Mouse (Mus musculus): ENCODE data around the gene Ube2f. TPM values are rescaled to one million over a fixed set of nuclear protein-coding genes. Genes with fewer than 3 reads are reported as not detected.
A peak's percentile ranks its signal among the peaks of the same experiment; 100 is the strongest.

Gene Ube2f
- polyA plus RNA-seq, 1 experiment from 2014 or later, result 70.3 TPM

- Histone ChIP-seq H3K9me3 (no peaks in the 10 kb centered on the region), H3K36me3 (peaks cover 39% of the 10 kb centered on the region), H3K9ac (replicated peaks) (no peak overlapping the region), H3K4me1 (no peaks in the 10 kb centered on the region), H3K27me3 (no peaks in the 10 kb centered on the region), H3K27ac (replicated peaks) (no peak overlapping the region), H3K4me3 (no peak overlapping the region), H3K4me2 (replicated peaks) (no peak overlapping the region)
- ATAC-seq (replicated peaks), result no peak
- WGBS, result 93% methylated on average over 3 of the region's 3 CpGs
Measured at GRCm38 (mm10) chr1:91278410-91279119, 28.5 kb downstream of the Ube2f start.

- H3K27me3 ChIP-seq, result no peaks in the 10 kb centered on the region
- H3K4me3 ChIP-seq, result no peak overlapping the region
- H3K27ac ChIP-seq (replicated peaks), result no peak overlapping the region
- no peak for ATAC-seq (replicated peaks)
- H3K36me3 ChIP-seq, result peaks cover 39% of the 10 kb centered on the region
- H3K4me2 ChIP-seq (replicated peaks), result no peak overlapping the region
- no peaks in the 10 kb centered on the region for H3K4me1 ChIP-seq
- 86% methylated on average over 1 of the region's 1 CpGs for WGBS
- no peaks in the 10 kb centered on the region for H3K9me3 ChIP-seq
- no peak overlapping the region for H3K9ac ChIP-seq (replicated peaks)
Measured at GRCm38 (mm10) chr1:91279126-91279525, 29.0 kb downstream of the Ube2f start.

GRCm38 (mm10) chr1:91282582-91282981 is 32.5 kb downstream of the Ube2f start:
- Histone ChIP-seq H3K27me3 (no peaks in the 10 kb centered on the region), H3K4me2 (replicated peaks) (no peak overlapping the region), H3K27ac (replicated peaks) (no peak overlapping the region), H3K4me3 (no peak overlapping the region), H3K36me3 (peaks cover 36% of the 10 kb centered on the region), H3K9ac (replicated peaks) (no peak overlapping the region), H3K9me3 (no peaks in the 10 kb centered on the region), H3K4me1 (no peaks in the 10 kb centered on the region)
- WGBS, result 100% methylated on average over 1 of the region's 1 CpGs
- no peak for ATAC-seq (replicated peaks)

DNA sequence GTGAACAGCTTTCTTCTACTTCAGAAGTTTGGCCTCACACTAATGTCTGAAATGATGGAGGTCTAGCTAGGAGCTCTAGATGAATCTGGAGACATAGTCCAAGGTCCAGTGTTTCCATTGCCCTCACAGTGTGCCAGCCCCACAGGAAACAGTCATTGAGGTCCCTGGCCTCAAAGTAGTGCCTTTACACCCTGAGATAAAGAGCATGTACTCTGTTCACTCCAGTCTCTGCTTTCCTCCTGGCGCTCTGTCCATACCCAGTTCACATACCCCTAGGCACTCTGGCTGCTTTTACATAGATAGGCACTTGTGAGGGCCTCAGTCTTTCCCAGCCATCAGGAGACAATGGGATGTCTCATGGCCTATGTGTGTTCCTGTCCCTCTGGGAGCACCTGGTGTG is 39.3 kb downstream of the Ube2f start:
- 96% methylated on average over 1 of the region's 1 CpGs for WGBS
- Histone ChIP-seq H3K36me3 (peaks cover 22% of the 10 kb centered on the region; the same call in 1 of the 2 replicates), H3K9me3 (no peaks in the 10 kb centered on the region), H3K4me1 (no peaks in the 10 kb centered on the region), H3K27ac (replicated peaks) (no peak overlapping the region), H3K4me2 (replicated peaks) (no peak overlapping the region), H3K9ac (replicated peaks) (no peak overlapping the region), H3K4me3 (no peak overlapping the region), H3K27me3 (no peaks in the 10 kb centered on the region)
- no peak for ATAC-seq (replicated peaks)

DNA sequence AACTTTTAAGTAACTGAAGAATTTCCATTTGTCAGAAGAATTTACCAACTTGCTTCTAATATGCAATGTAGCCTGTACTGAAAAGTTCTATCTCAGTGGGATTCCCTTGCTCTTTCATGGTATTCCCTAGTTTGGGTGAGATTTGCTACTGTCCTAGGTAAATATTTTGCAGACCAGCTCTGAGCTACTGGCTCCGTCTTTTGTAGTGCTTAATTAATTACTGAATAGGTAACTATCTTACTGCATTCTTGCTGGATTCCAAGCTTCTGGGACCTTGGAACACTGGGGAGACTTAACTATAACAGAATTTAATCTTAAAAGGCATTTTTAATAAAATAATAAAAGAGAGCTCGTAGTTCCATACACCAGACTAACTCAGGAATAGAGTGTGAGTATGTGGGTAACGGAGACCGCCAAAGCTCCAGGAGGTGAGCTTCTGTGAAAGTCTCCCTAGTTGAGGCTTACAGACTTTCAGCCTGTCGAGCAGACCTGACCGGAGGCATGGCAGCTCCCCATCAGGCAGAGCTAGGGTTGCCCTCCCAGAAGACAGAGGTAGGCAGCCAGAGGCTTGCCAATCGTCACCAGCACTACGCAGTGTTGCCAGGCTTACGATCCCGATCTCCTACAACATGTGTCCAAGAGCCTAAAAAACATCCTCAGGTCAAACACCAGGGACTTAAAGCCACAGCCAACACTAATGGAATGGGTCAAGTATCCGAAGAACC is 42.2 kb downstream of the Ube2f start:
- no peak overlapping the region for H3K4me3 ChIP-seq
- H3K4me2 ChIP-seq (replicated peaks), result no peak overlapping the region
- no peaks in the 10 kb centered on the region for H3K9me3 ChIP-seq
- WGBS, result 91% methylated on average over 11 of the region's 11 CpGs
- no peak overlapping the region for H3K9ac ChIP-seq (replicated peaks)
- H3K27ac ChIP-seq (replicated peaks), result no peak overlapping the region
- H3K4me1 ChIP-seq, result no peaks in the 10 kb centered on the region
- peaks cover 7% of the 10 kb centered on the region; the same call in 1 of the 2 replicates for H3K36me3 ChIP-seq
- no peak for ATAC-seq (replicated peaks)
- H3K27me3 ChIP-seq, result no peaks in the 10 kb centered on the region

DNA sequence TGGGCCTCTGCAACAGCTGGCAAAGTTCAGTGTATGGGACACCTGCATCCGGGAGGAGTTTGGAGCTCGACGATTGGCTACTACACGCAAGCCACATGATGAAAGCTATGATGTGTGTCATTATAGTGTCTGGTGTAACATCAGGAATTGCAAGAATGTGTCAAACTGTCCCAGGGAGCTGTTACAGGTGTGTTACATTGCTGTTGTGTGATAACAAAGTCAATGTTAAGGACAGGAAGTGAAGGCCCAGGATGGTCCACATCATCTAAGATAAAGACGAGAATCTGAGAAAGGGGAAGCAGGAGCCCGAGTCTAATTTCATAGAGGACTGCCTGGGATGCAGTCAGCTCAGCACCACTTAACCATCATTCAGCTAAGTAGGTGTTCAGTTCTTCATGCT is 45.4 kb downstream of the Ube2f start:
- Histone ChIP-seq H3K36me3 (no peaks in the 10 kb centered on the region), H3K27ac (replicated peaks) (no peak overlapping the region), H3K9ac (replicated peaks) (no peak overlapping the region), H3K27me3 (no peaks in the 10 kb centered on the region), H3K9me3 (no peaks in the 10 kb centered on the region), H3K4me2 (replicated peaks) (no peak overlapping the region), H3K4me3 (no peak overlapping the region), H3K4me1 (peaks cover 12% of the 10 kb centered on the region)
- no peak for ATAC-seq (replicated peaks)
- WGBS, result 93% methylated on average over 6 of the region's 6 CpGs

DNA sequence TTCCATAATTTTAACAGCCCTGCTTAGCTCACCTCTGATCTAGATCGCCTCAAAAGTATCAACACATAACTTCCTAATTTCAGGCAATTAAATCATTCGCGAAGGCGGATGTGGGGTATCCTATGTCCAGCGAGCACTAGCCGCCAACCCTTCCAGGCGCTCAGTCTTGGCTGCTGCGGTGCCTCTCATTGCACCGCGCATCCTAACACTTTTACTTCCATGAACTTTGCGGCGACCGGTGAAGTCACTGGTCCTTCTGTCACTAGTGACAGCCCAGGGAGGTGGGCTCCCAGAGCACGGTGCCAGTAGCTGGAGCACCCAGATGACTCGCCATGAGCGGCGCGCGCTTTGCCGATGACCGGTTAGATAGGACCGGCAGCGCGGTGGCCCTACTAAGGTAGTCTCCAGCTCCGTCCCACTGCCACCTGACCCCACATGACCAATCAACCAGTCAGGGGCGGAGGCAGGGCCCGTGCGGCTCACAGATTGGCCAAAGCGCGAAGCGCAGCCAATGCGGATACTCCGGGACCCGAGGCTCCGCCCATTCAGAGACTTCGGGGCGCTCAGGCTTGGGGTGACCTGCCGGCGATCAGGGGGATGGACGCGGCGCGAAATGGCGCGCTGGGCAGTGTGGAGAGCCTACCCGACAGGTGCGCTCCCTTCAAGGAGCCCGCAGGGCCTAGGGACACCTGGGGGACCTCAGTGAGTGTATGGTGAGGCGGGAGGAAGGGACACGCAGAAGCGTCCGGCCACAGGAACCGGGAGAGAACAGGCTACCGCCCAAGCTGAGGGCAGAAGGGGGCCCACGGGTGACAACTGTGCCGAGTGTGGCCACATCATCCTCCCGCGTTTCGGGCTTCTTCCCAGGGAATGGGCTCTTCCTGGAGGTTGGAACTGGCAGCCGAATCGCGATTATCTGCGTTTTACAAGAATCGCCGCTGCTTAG is 48.0 kb downstream of the Ube2f start, which contains the start of gene Scly:
TSS of gene Scly (plus strand) at position 540 of the 946 bp plus-strand sequence.
- H3K4me2 ChIP-seq (replicated peaks), result peak within 1 kb of the TSS; percentile 77
- under 1% methylated on average over 63 of the region's 65 CpGs for WGBS
- 0 out of 2 replicates have a peak within 1 kb of the TSS, but pooled peaks have one; percentile 17 for H3K27ac ChIP-seq (replicated peaks)
- peaks cover 12% of the 10 kb centered on the region for H3K4me1 ChIP-seq
- peak within 1 kb of the TSS; percentile 83 for H3K4me3 ChIP-seq
- ATAC-seq (replicated peaks), result peak; percentile 100
- no peaks in the 10 kb centered on the region for H3K9me3 ChIP-seq
- H3K27me3 ChIP-seq, result no peaks in the 10 kb centered on the region
- no peaks in the 10 kb centered on the region for H3K36me3 ChIP-seq
- peak within 1 kb of the TSS; percentile 77 for H3K9ac ChIP-seq (replicated peaks)

- no peak for ATAC-seq (replicated peaks)
- H3K9me3 ChIP-seq, result no peaks in the 10 kb centered on the region
Measured at GRCm38 (mm10) chr1:91299026-91299706, 49.1 kb downstream of the Ube2f start.

GRCm38 (mm10) chr1:91299707-91300426 is 49.8 kb downstream of the Ube2f start:
- WGBS, result 87% methylated on average over 5 of the region's 5 CpGs
- no peak for ATAC-seq (replicated peaks)
- no peaks in the 10 kb centered on the region for H3K27me3 ChIP-seq
- H3K36me3 ChIP-seq, result no peaks in the 10 kb centered on the region
- no peaks in the 10 kb centered on the region for H3K9me3 ChIP-seq
- no peak overlapping the region for H3K4me3 ChIP-seq
- no peak overlapping the region for H3K4me2 ChIP-seq (replicated peaks)
- peaks cover 12% of the 10 kb centered on the region for H3K4me1 ChIP-seq
- H3K27ac ChIP-seq (replicated peaks), result no peak overlapping the region
- H3K9ac ChIP-seq (replicated peaks), result no peak overlapping the region

More at GRCm38 (mm10) chr1:91299026-91299706, 49.1 kb downstream of the Ube2f start:
- Histone ChIP-seq H3K36me3 (no peaks in the 10 kb centered on the region), H3K4me3 (peak overlapping the region; percentile 83), H3K27me3 (no peaks in the 10 kb centered on the region), H3K4me1 (peaks cover 12% of the 10 kb centered on the region), H3K4me2 (replicated peaks) (peak overlapping the region; percentile 77), H3K9ac (replicated peaks) (peak overlapping the region; percentile 77; the same call in 1 of the 2 replicates), H3K27ac (replicated peaks) (no peak overlapping the region)
- 84% methylated on average over 13 of the region's 13 CpGs for whole genome bisulfite sequencing

DNA sequence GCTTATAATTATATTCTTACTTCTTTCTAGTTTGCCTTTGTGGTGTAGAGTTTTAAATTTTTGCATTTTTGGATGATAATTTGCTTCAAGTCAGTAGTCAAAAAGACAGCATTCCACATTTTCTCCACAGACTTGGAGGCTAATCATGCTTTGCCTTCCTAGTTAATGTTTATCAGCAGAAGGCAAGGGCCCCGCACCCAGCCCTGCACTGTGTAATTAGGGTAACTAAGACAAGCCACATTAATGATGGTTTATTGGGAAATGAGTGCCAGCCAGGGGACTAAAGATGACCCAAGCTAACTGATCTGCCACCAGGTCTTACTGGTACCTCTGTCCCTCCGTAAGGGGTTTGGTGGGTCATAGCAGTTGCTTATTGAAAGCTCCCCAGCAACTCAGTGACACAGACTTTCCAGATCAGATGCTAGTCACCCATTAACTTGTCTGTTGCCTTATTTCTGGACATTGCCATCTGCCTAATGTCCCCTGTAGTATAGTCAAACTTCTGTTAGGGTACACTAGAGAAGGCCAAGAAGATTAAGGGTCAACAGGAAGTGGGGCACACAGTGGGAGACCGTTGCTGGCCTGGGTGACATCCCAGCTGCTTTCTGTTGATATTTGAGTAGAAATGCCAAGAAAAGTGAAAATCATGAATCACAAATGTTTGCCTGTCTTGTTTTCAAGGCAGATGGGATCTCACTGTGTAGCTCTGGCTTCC is 51.3 kb downstream of the Ube2f start:
- no peaks in the 10 kb centered on the region for H3K9me3 ChIP-seq
- H3K27ac ChIP-seq (replicated peaks), result no peak overlapping the region
- ATAC-seq (replicated peaks), result no peak

More for the DNA sequence above, 51.3 kb downstream of the Ube2f start:
- Histone ChIP-seq H3K36me3 (no peaks in the 10 kb centered on the region), H3K4me1 (peaks cover 12% of the 10 kb centered on the region), H3K27me3 (no peaks in the 10 kb centered on the region), H3K4me3 (no peak overlapping the region), H3K4me2 (replicated peaks) (no peak overlapping the region), H3K9ac (replicated peaks) (no peak overlapping the region)
- 89% methylated on average over 3 of the region's 3 CpGs for WGBS
